Mouse (Mus musculus): ENCODE data around the gene Hist1h4i. TPM values are rescaled to one million over a fixed set of nuclear protein-coding genes. Genes with fewer than 3 reads are reported as not detected.

Gene Hist1h4i
- polyA plus RNA-seq, 1 experiment from 2014 or later: 26.8 TPM

- Histone ChIP-seq H3K27ac (no peak overlapping the region), H3K27me3 (peaks cover 43% of the 10 kb centered on the region), H3K4me1 (peaks cover 3% of the 10 kb centered on the region; the same call in 1 of the 2 replicates), H3K4me3 (no peak overlapping the region), H3K9me3 (no peaks in the 10 kb centered on the region), H3K9ac (no peak overlapping the region), H3K36me3 (no peaks in the 10 kb centered on the region), H3K4me2 (replicated peaks) (no peak overlapping the region)
- ATAC-seq (ENCODE audit: insufficient number of reproducible peaks, insufficient read depth, low FRiP score, low TSS enrichment): no peak
- under 1% methylated on average over 22 of the region's 22 CpGs for WGBS
These were observed 47.0 kb downstream of the Hist1h4i start for GRCm38 (mm10) chr13:21993957-21994738.

GRCm38 (mm10) chr13:21992550-21992949 is 48.6 kb downstream of the Hist1h4i start:
- no peak overlapping the region for H3K4me3 ChIP-seq
- no peak for ATAC-seq (ENCODE audit: insufficient number of reproducible peaks, insufficient read depth, low FRiP score, low TSS enrichment)
- 79% methylated on average over 5 of the region's 5 CpGs for whole genome bisulfite sequencing
- H3K9me3 ChIP-seq: no peaks in the 10 kb centered on the region
- no peak overlapping the region for H3K27ac ChIP-seq
- no peak overlapping the region for H3K4me2 ChIP-seq (replicated peaks)
- peaks cover 27% of the 10 kb centered on the region for H3K27me3 ChIP-seq
- peaks cover 3% of the 10 kb centered on the region; the same call in 1 of the 2 replicates for H3K4me1 ChIP-seq
- H3K36me3 ChIP-seq: no peaks in the 10 kb centered on the region
- H3K9ac ChIP-seq: no peak overlapping the region

Small RNA genes lying within 50 kb of the gene (microRNA-seq; reads per million reads assigned to microRNA genes)
- not detected for gene Gm26300
- gene Gm44390: not detected
- gene Gm44486: not detected

Other genes starting within 250 kb of the Hist1h4i start
- gene Hist1h2bq, start 231.2 kb downstream of the Hist1h4i start, polyA plus RNA-seq (2016; fragmentation: Nextera tagmentation; extraction: Ambion mirVana): 35.6 and 40.3 TPM in 2 replicates
- not detected in 2 replicates for gene Hist1h2ao, start 230.9 kb downstream of the Hist1h4i start, polyA plus RNA-seq (2016; fragmentation: Nextera tagmentation; extraction: Ambion mirVana)
- gene Hist1h4m, start 229.6 kb downstream of the Hist1h4i start, polyA plus RNA-seq (2016; fragmentation: Nextera tagmentation; extraction: Ambion mirVana): not detected in 2 replicates
- gene Hist1h4n, start 209.2 kb downstream of the Hist1h4i start, polyA plus RNA-seq (2016; fragmentation: Nextera tagmentation; extraction: Ambion mirVana): 18.0 and 19.5 TPM in 2 replicates
- 4,825 and 4,891 TPM in 2 replicates for gene Hist1h2ap, start 207.9 kb downstream of the Hist1h4i start, polyA plus RNA-seq (2016; fragmentation: Nextera tagmentation; extraction: Ambion mirVana)
- 34.0 and 43.6 TPM in 2 replicates for gene Hist1h2br, start 207.6 kb downstream of the Hist1h4i start, polyA plus RNA-seq (2016; fragmentation: Nextera tagmentation; extraction: Ambion mirVana)
- gene Zfp184, start 96.3 kb downstream of the Hist1h4i start, polyA plus RNA-seq (2016; fragmentation: Nextera tagmentation; extraction: Ambion mirVana): 21.7 and 23.6 TPM in 2 replicates
- gene Pom121l2, start 60.2 kb downstream of the Hist1h4i start, polyA plus RNA-seq (2016; fragmentation: Nextera tagmentation; extraction: Ambion mirVana): 0.33 TPM in 1 of 2 replicates, not detected in the other
- gene Prss16, start 31.6 kb downstream of the Hist1h4i start, polyA plus RNA-seq (2016; fragmentation: Nextera tagmentation; extraction: Ambion mirVana): 0.69 and 0.95 TPM in 2 replicates
- 8.0 and 8.3 TPM in 2 replicates for gene Hist1h2ah, start 5.8 kb downstream of the Hist1h4i start, polyA plus RNA-seq (2016; fragmentation: Nextera tagmentation; extraction: Ambion mirVana)
- 19.4 and 20.1 TPM in 2 replicates for gene Hist1h2bk, start 5.5 kb downstream of the Hist1h4i start, polyA plus RNA-seq (2016; fragmentation: Nextera tagmentation; extraction: Ambion mirVana)
- 117 and 124 TPM in 2 replicates for gene Hist1h2ag, start 1.6 kb upstream of the Hist1h4i start, polyA plus RNA-seq (2016; fragmentation: Nextera tagmentation; extraction: Ambion mirVana)
- 15.2 and 17.7 TPM in 2 replicates for gene Hist1h2bj, start 1.9 kb upstream of the Hist1h4i start, polyA plus RNA-seq (2016; fragmentation: Nextera tagmentation; extraction: Ambion mirVana)
- gene Vmn1r188, start 43.1 kb upstream of the Hist1h4i start, polyA plus RNA-seq (2016; fragmentation: Nextera tagmentation; extraction: Ambion mirVana): not detected in 2 replicates
- gene Vmn1r189, start 64.5 kb upstream of the Hist1h4i start, polyA plus RNA-seq (2016; fragmentation: Nextera tagmentation; extraction: Ambion mirVana): not detected in 2 replicates
- gene Vmn1r191, start 142.6 kb upstream of the Hist1h4i start, polyA plus RNA-seq (2016; fragmentation: Nextera tagmentation; extraction: Ambion mirVana): not detected in 2 replicates
- gene Vmn1r192, start 149.8 kb upstream of the Hist1h4i start, polyA plus RNA-seq (2016; fragmentation: Nextera tagmentation; extraction: Ambion mirVana): not detected in 2 replicates
- not detected in 2 replicates for gene Vmn1r193, start 181.8 kb upstream of the Hist1h4i start, polyA plus RNA-seq (2016; fragmentation: Nextera tagmentation; extraction: Ambion mirVana)
- gene Vmn1r194, start 202.9 kb upstream of the Hist1h4i start, polyA plus RNA-seq (2016; fragmentation: Nextera tagmentation; extraction: Ambion mirVana): not detected in 2 replicates
- not detected in 2 replicates for gene Vmn1r195, start 229.2 kb upstream of the Hist1h4i start, polyA plus RNA-seq (2016; fragmentation: Nextera tagmentation; extraction: Ambion mirVana)
- not detected in 2 replicates for gene Vmn1r196, start 248.6 kb upstream of the Hist1h4i start, polyA plus RNA-seq (2016; fragmentation: Nextera tagmentation; extraction: Ambion mirVana)

Measured in embryonic facial prominence, embryonic 12.5 days (tissue).